In the genomic region with DNA sequence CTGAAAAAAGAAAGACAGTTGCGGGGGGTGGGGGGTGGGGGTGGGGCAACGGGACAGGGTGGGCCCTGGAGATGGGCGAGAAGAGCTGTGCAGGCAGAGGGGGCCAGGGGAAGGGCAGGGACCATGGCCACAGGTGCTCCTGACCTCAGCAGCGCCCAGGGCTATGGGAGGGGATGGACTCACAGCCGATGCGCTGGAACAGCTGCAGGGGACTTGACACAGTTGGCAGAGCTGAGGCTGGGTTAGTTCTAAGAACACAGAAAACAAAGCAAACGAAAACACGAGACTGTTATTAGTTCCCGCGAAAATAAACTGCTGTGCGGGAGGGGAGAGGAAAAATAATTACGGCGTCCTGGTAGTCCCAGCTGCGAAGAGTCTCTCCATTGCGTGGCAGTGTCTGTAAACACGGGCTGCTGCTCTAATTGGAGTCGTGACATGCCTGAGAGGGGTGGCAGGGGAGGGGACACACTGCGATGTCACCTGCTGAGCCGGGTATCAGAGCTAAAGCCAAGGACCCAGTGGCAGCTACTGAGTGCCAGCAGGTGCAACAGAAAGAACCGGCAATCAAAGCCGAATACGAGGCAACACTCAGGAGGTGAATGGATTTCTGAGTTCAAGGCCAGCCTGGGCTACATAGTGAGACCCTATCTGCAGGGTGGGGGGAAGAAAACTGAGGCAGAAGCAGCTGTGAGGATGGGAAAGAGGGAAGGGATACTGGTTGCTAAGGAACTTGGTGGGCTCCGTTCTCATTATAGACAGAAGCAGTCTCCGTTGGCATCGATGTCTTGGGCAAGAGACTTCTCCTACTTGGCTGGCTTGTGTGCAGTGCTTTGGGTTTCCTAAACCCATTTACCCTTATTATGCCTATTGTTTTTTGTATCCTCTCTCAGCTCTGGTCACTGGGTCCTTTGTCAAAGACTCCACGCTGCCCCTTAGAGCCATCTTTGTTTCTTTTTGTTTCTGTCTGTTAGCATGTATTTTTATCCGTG, we compare ENCODE assay signal across 9 mouse cellular contexts. TPM values are rescaled to one million over a fixed set of nuclear protein-coding genes. Genes with fewer than 3 reads are reported as not detected.
DNase-seq lines count a peak whose midpoint lies in the region; ATAC-seq and TF ChIP-seq lines count a peak whose summit lies in the region.
"Had no signal": no experiment of that assay in that cellular context is flagged by ENCODE, and none has a peak within 500 bp of the region (broad histone marks: within the 10 kb centered on the region; RNA-seq: fewer than 3 reads in every experiment).

No protein-coding gene starts in this region.

- H3K4me3 ChIP-seq in left cerebral cortex, adult 2 months: peak overlapping the region; percentile 9; the same call in 1 of the 2 replicates
- H3K4me3 ChIP-seq in embryonic facial prominence, embryonic 14.5 days (ENCODE audit: low read depth, low read length): no peak overlapping the region
- H3K4me3 ChIP-seq in myocyte: no peak overlapping the region

- 46% methylated on average over 27 of the region's 27 CpGs for WGBS in embryonic facial prominence, embryonic 14.5 days

- intact Hi-C loops in left cerebral cortex, adult 2 months (cut with DNase I): no loop called here

- no peaks in the 10 kb centered on the region for H3K9me3 ChIP-seq in embryonic facial prominence, embryonic 14.5 days (ENCODE audit: control insufficient read depth, low read length)

- H3K27ac ChIP-seq in left cerebral cortex, adult 2 months: no peak overlapping the region
- H3K27ac ChIP-seq in embryonic facial prominence, embryonic 14.5 days (replicated peaks; ENCODE audit: low read depth, low read length): no peak overlapping the region

- no peak for DNase-seq in left cerebral cortex, adult 2 months (ENCODE audit: extremely low spot score in 1 of 2, low spot score in 2 of 2)
- no peak for DNase-seq in left cerebral cortex, adult 9 months (ENCODE audit: low spot score in 2 of 2)
- DNase-seq in embryonic facial prominence, embryonic 14.5 days (ENCODE audit: low spot score): peak; percentile 68
- DNase-seq in B cell, adult 2 months: no peak
- no peak for DNase-seq in urinary bladder, postnatal 14 days (ENCODE audit: low spot score)

- H3ac ChIP-seq in myocyte (ENCODE audit: control insufficient read depth, insufficient read length): no peak overlapping the region

- no peak for ATAC-seq in embryonic facial prominence, embryonic 14.5 days (ENCODE audit: low read depth)
- peak; percentile 34 for ATAC-seq in granulocyte monocyte progenitor cell, adult 5-6 weeks (replicated peaks; ENCODE audit: poor library complexity, severe bottlenecking)

- peaks cover 35% of the 10 kb centered on the region for H3K4me1 ChIP-seq in embryonic facial prominence, embryonic 14.5 days (ENCODE audit: control insufficient read depth, insufficient read depth, low read length)

- no peaks in the 10 kb centered on the region for H3K79me2 ChIP-seq in myocyte (ENCODE audit: control insufficient read depth, insufficient read depth)

- no peaks in the 10 kb centered on the region for H3K27me3 ChIP-seq in embryonic facial prominence, embryonic 14.5 days (replicated peaks; ENCODE audit: control insufficient read depth, insufficient read depth, low read length)
- no peaks in the 10 kb centered on the region for H3K27me3 ChIP-seq in myocyte (ENCODE audit: control insufficient read depth, insufficient read depth, insufficient read length)

- TF ChIP-seq CTCF in left cerebral cortex, adult 2 months (IDR thresholded peaks at IDR 0.05): no peak

- no peak overlapping the region for H3K4me2 ChIP-seq in embryonic facial prominence, embryonic 14.5 days (ENCODE audit: low read depth, low read length)
- H3K4me2 ChIP-seq in myocyte (ENCODE audit: low read depth): peak overlapping the region; percentile 24
- H3K4me2 ChIP-seq: liver, embryonic 11.5 days had no signal

- H3K9ac ChIP-seq in embryonic facial prominence, embryonic 14.5 days (ENCODE audit: low read depth, low read length): peak overlapping the region; percentile 22; the same call in 1 of the 2 replicates

- H3K36me3 ChIP-seq in embryonic facial prominence, embryonic 14.5 days (ENCODE audit: control insufficient read depth, insufficient read depth, low read length): no peaks in the 10 kb centered on the region
- no peaks in the 10 kb centered on the region for H3K36me3 ChIP-seq in myocyte (ENCODE audit: control insufficient read depth, insufficient read depth)

- TF ChIP-seq POLR2A in myocyte (IDR thresholded peaks at IDR 0.05; ENCODE audit: insufficient read length, low read depth): no peak

TF ChIP-seq in myocyte, 11 proteins besides CTCF, POLR2A, EP300 and RAD21:
- peak; percentile 37 for TF ChIP-seq TCF3 (IDR thresholded peaks at IDR 0.05; ENCODE audit: insufficient read length, low read depth)
- no peak for TF ChIP-seq USF1 (IDR thresholded peaks at IDR 0.05; ENCODE audit: low read depth)
- TF ChIP-seq MYOG (IDR thresholded peaks at IDR 0.05; ENCODE audit: control insufficient read depth in 1 of 3, insufficient read depth in 1 of 3, insufficient read length in 2 of 3, low read depth in 2 of 3): peak in 2 of 3 experiments; percentile 93 to 94
- peak; percentile 64 to 97 (median 95) for TF ChIP-seq MYOD1 (IDR thresholded peaks at IDR 0.05; ENCODE audit: control insufficient read depth in 1 of 3, insufficient read length in 2 of 3, low read depth in 2 of 3)

RNA-seq across cellular contexts. Expression of gene Chst12, which starts 5.0 kb away (rescaled TPM):
- 10 to 100 TPM; 16.2 to 17.5 TPM for total RNA-seq in left cerebral cortex, adult 2 months (2021)
- polyA plus RNA-seq in embryonic facial prominence, embryonic 14.5 days (2014; fragmentation: Nextera tagmentation; extraction: Ambion mirVana): 25.1 and 25.4 TPM in 2 replicates
- 79.1 and 85.4 TPM in 2 replicates for total RNA-seq in granulocyte monocyte progenitor cell, adult 5-6 weeks (2014; fragmentation: Nextera tagmentation)
- total RNA-seq in granulocyte monocyte progenitor cell, adult 5-6 weeks (2017): 30.2 and 30.3 TPM in 2 replicates
- 9.0 TPM for polyA plus RNA-seq in myocyte (2012; fragmentation: generic; extraction: Trizol)

RNA-seq across cellular contexts. Expression of gene Grifin, which starts 54.6 kb away (rescaled TPM):
- not detected for total RNA-seq in left cerebral cortex, adult 2 months (2021)
- not detected in 2 replicates for polyA plus RNA-seq in embryonic facial prominence, embryonic 14.5 days (2014; fragmentation: Nextera tagmentation; extraction: Ambion mirVana)
- total RNA-seq in granulocyte monocyte progenitor cell, adult 5-6 weeks (2014; fragmentation: Nextera tagmentation): not detected in 2 replicates
- total RNA-seq in granulocyte monocyte progenitor cell, adult 5-6 weeks (2017): not detected in 2 replicates
- polyA plus RNA-seq in myocyte (2012; fragmentation: generic; extraction: Trizol): not detected
- total RNA-seq: hematopoietic stem cell, adult 5-6 weeks had no signal
